Mouse (Mus musculus): ENCODE measurements around the gene Abcg4.

The Abcg4 gene

DNA sequence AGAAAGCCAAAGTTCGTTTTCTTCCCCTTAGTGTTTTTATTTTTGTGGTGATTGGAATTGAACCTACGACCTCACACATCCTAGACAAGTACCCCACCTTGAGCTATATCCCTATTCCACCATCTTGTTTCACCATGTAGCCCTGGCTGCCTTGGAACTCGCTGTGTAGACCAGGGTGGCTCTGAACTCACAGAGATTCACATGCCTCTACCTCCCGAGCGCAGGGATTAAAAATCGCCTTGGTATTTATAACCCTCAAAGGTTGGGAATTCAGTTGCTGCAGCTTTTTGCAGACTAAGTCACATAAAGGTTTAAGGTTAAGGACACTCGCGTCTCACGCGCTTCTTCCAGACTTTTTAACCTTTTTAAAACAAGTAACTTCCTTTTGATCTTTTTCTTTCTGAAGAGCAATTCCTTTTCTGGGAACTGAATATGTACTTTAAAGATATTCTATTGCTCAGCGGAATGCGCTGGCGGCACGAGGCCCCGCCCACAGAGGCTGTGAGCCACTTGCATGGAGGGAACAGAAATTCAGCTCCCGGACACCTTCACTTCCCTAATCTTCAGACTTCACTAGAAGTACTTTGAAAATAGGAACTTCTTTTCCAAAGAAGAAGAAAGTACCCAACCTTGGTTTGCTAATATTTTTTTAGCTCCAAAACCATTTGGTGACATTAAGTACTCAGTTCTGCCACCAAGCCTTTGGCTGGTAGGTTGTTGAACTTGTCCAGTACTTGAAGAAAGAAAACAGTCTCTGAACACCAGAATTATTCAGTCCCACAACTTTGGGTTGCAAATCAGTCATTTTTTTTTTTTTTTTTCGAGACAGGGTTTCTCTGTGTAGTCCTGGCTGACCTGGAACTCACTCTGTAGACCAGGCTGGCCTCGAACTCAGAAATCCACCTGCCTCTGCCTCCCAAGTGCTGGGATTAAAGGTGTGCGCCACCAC lies 53.7 kb downstream of the Abcg4 start:
- DNase-seq: peak; percentile 73

- DNase-seq: peak; percentile 99
These were observed 54.5 kb downstream of the Abcg4 start, which contains the start of gene Cbl for GRCm38 (mm10) chr9:44233802-44234478. TSS of gene Cbl (minus strand) at chr9:44234049.

- DNase-seq: peak; percentile 39
These were observed 55.2 kb downstream of the Abcg4 start for GRCm38 (mm10) chr9:44233021-44233801.

DNA sequence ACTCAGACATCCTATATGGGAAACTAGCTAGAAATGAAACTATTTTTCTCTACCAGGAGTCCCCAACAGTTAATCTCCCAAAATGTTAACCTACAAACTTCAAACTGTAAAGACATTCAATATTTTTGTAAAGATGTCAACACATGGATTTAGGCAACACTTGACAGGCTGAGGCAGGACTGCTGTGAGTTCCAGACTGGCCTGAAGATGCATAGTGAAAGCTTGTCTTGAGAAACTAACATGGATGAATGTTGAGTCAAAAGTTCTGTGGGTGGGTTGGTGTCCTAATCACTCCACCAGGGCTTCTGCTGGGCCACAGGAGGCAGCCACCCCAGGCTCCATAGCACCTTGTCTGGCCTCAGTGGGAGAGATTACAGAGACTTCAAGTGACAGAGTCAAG lies 56.8 kb downstream of the Abcg4 start:
- DNase-seq: no peak

DNA sequence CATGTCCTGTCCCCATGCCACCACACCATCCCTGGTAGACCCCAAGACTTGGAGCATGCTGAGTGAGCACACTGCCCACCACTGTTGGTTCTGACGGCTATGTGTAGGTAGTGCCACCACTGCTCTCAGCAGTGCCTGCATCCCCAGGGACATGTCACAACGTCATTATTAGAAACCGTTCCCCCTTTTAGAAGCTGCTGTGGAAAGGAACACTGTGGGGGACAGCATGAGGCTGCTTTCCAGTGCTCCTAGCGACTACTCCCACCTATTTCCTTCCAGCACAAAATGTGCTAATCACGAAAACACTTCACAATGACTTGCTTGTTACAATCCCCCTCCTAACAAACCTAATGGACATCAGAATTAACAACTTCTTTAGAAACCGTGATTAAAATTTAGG lies 62.4 kb downstream of the Abcg4 start:
- no peak for DNase-seq
